Comparison of ENCODE assay signal across 10 mouse cellular contexts in the genomic region with DNA sequence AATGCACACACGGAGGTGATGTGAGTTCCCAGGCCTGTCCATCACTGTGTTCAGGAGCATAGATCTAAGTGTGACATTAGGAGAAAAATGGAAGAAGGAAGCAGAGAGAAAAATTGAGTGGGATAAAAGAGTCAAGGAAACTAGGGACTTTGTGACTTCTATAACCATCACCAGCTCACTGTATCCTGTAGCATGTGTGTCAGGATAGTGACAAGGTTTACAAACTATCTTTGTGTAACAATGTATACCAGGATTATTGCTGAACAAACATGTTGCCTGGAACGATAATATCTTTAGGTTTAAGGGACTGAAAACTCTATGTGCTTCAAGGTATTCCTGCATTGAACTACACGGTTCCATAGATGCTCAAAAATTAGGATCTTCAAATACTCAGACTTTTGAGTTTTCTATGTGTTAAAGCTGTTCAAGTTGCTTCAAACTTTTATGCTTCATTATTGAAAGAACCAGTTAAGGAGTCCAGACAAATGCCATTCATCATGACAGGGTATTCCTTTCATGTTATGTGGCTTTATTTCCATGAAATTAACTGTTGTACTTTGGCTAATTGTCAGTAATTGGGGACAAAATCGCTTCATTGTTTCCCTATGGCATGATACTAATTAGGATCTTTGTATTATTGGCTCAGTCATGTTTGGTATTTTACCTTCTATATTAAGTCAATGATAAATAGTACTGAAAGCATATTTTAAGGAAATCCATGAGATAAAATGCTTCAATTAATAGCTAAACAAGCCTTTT.
A peak's percentile ranks its signal among the peaks of the same experiment; 100 is the strongest.
DNase-seq lines count a peak whose midpoint lies in the region; ATAC-seq and TF ChIP-seq lines count a peak whose summit lies in the region.
"Had no signal": no experiment of that assay in that cellular context is flagged by ENCODE, and none has a peak within 500 bp of the region (broad histone marks: within the 10 kb centered on the region; RNA-seq: fewer than 3 reads in every experiment).

No protein-coding gene starts in this region.

- DNase-seq in intestine, embryonic 14.5 days (ENCODE audit: low spot score), result no peak
- DNase-seq in hindbrain, embryonic 11.5 days (ENCODE audit: low spot score), result no peak
- DNase-seq in lung, postnatal 25 days (ENCODE audit: low spot score), result no peak
- DNase-seq in natural killer cell, adult 2 months (ENCODE audit: low spot score in 2 of 2), result no peak
- no peak for DNase-seq in spleen, adult 12 weeks (ENCODE audit: low spot score)
- DNase-seq: left cerebral cortex, postnatal 4 days had no signal

- no peaks in the 10 kb centered on the region for H3K36me3 ChIP-seq in intestine, embryonic 14.5 days (ENCODE audit: control insufficient read depth, insufficient read depth, low read length)
- H3K36me3 ChIP-seq in intestine, postnatal 0 days (ENCODE audit: control insufficient read depth, insufficient read depth), result no peaks in the 10 kb centered on the region
- H3K36me3 ChIP-seq in embryonic facial prominence, embryonic 12.5 days, result no peaks in the 10 kb centered on the region
- H3K36me3 ChIP-seq in hindbrain, embryonic 11.5 days (ENCODE audit: control insufficient read depth, insufficient read depth, low read length), result no peaks in the 10 kb centered on the region
- 0 out of 2 replicates have a peak, but pooled peaks cover 4% of the 10 kb centered on the region for H3K36me3 ChIP-seq in neural tube, embryonic 12.5 days

- no peak overlapping the region for H3K4me3 ChIP-seq in intestine, embryonic 14.5 days (ENCODE audit: low read depth, low read length)
- H3K4me3 ChIP-seq in intestine, postnatal 0 days (ENCODE audit: low read depth, low read length), result no peak overlapping the region
- H3K4me3 ChIP-seq in embryonic facial prominence, embryonic 12.5 days, result no peak overlapping the region
- 0 out of 2 replicates have a peak overlapping the region, but pooled peaks have one; percentile 10 for H3K4me3 ChIP-seq in hindbrain, embryonic 11.5 days (ENCODE audit: low read depth, low read length)
- H3K4me3 ChIP-seq in neural tube, embryonic 12.5 days, result no peak overlapping the region
- H3K4me3 ChIP-seq: megakaryocyte, embryonic 14.5 days had no signal

- TF ChIP-seq CTCF in intestine, postnatal 0 days (IDR thresholded peaks at IDR 0.05; ENCODE audit: low read depth), result no peak

- peaks cover 9% of the 10 kb centered on the region for H3K4me1 ChIP-seq in intestine, embryonic 14.5 days (replicated peaks; ENCODE audit: control insufficient read depth, insufficient read depth, low read length)
- H3K4me1 ChIP-seq in intestine, postnatal 0 days (replicated peaks; ENCODE audit: control insufficient read depth, insufficient read depth, low read length), result no peaks in the 10 kb centered on the region
- peaks cover 50% of the 10 kb centered on the region for H3K4me1 ChIP-seq in embryonic facial prominence, embryonic 12.5 days
- H3K4me1 ChIP-seq in hindbrain, embryonic 11.5 days (replicated peaks; ENCODE audit: control insufficient read depth, insufficient read depth, low read length), result peaks cover 10% of the 10 kb centered on the region; the same call in 1 of the 2 replicates
- peaks cover 59% of the 10 kb centered on the region for H3K4me1 ChIP-seq in neural tube, embryonic 12.5 days
- H3K4me1 ChIP-seq: megakaryocyte, embryonic 14.5 days had no signal

- no peaks in the 10 kb centered on the region for H3K9me3 ChIP-seq in intestine, embryonic 14.5 days (ENCODE audit: control insufficient read depth, low read length)
- H3K9me3 ChIP-seq in intestine, postnatal 0 days (ENCODE audit: control insufficient read depth), result no peaks in the 10 kb centered on the region
- no peaks in the 10 kb centered on the region for H3K9me3 ChIP-seq in embryonic facial prominence, embryonic 12.5 days
- H3K9me3 ChIP-seq in hindbrain, embryonic 11.5 days (ENCODE audit: control insufficient read depth, low read length), result no peaks in the 10 kb centered on the region
- H3K9me3 ChIP-seq in neural tube, embryonic 12.5 days, result no peaks in the 10 kb centered on the region
- H3K9me3 ChIP-seq: megakaryocyte, embryonic 14.5 days had no signal

- H3K27me3 ChIP-seq in intestine, embryonic 14.5 days (replicated peaks; ENCODE audit: control insufficient read depth, insufficient read depth, low read length), result no peaks in the 10 kb centered on the region
- no peaks in the 10 kb centered on the region for H3K27me3 ChIP-seq in intestine, postnatal 0 days (replicated peaks; ENCODE audit: control insufficient read depth, insufficient read depth, low read length)
- no peaks in the 10 kb centered on the region for H3K27me3 ChIP-seq in embryonic facial prominence, embryonic 12.5 days
- H3K27me3 ChIP-seq in hindbrain, embryonic 11.5 days (ENCODE audit: control insufficient read depth, insufficient read depth, low read length), result no peaks in the 10 kb centered on the region
- H3K27me3 ChIP-seq in neural tube, embryonic 12.5 days (replicated peaks), result no peaks in the 10 kb centered on the region
- H3K27me3 ChIP-seq: megakaryocyte, embryonic 14.5 days had no signal

- WGBS in intestine, embryonic 14.5 days, result 59% methylated on average over 4 of the region's 4 CpGs
- WGBS in intestine, postnatal 0 days, result 68% methylated on average over 4 of the region's 4 CpGs
- 41% methylated on average over 4 of the region's 4 CpGs for WGBS in embryonic facial prominence, embryonic 12.5 days
- 35% methylated on average over 4 of the region's 4 CpGs for WGBS in hindbrain, embryonic 11.5 days
- 24% methylated on average over 4 of the region's 4 CpGs for WGBS in neural tube, embryonic 12.5 days

- H3K27ac ChIP-seq in intestine, embryonic 14.5 days (ENCODE audit: low read depth), result peak overlapping the region; percentile 62
- no peak overlapping the region for H3K27ac ChIP-seq in intestine, postnatal 0 days (ENCODE audit: low read depth, low read length)
- H3K27ac ChIP-seq in embryonic facial prominence, embryonic 12.5 days, result peak overlapping the region; percentile 74
- peak overlapping the region; percentile 96 for H3K27ac ChIP-seq in hindbrain, embryonic 11.5 days (ENCODE audit: low read depth, low read length)
- H3K27ac ChIP-seq in neural tube, embryonic 12.5 days, result peak overlapping the region; percentile 91

- no peak for ATAC-seq in intestine, embryonic 14.5 days (replicated peaks; ENCODE audit: low FRiP score, low TSS enrichment, low read depth)
- ATAC-seq in intestine, postnatal 0 days, result no peak
- ATAC-seq in embryonic facial prominence, embryonic 12.5 days (ENCODE audit: insufficient number of reproducible peaks, insufficient read depth, low FRiP score, low TSS enrichment), result no peak
- no peak for ATAC-seq in hindbrain, embryonic 11.5 days (ENCODE audit: low FRiP score)
- ATAC-seq in neural tube, embryonic 12.5 days (ENCODE audit: low FRiP score, low read depth), result peak; percentile 14; the same call in 1 of the 2 replicates

- H3K9ac ChIP-seq in intestine, embryonic 14.5 days (ENCODE audit: low read length), result no peak overlapping the region
- H3K9ac ChIP-seq in intestine, postnatal 0 days (ENCODE audit: low read depth, low read length), result no peak overlapping the region
- no peak overlapping the region for H3K9ac ChIP-seq in embryonic facial prominence, embryonic 12.5 days
- peak overlapping the region; percentile 65 for H3K9ac ChIP-seq in hindbrain, embryonic 11.5 days (ENCODE audit: low read depth, low read length)
- H3K9ac ChIP-seq in neural tube, embryonic 12.5 days, result peak overlapping the region; percentile 56; the same call in 1 of the 2 replicates

- H3K4me2 ChIP-seq in intestine, embryonic 14.5 days (ENCODE audit: low read length), result peak overlapping the region; percentile 48
- no peak overlapping the region for H3K4me2 ChIP-seq in intestine, postnatal 0 days (replicated peaks; ENCODE audit: low read depth)
- H3K4me2 ChIP-seq in embryonic facial prominence, embryonic 12.5 days (replicated peaks), result peak overlapping the region; percentile 49
- H3K4me2 ChIP-seq in hindbrain, embryonic 11.5 days (replicated peaks; ENCODE audit: low read depth, low read length), result peak overlapping the region; percentile 50
- peak overlapping the region; percentile 66 for H3K4me2 ChIP-seq in neural tube, embryonic 12.5 days (replicated peaks)

Comparison
In these comparisons a context has a peak if more than half of its experiments do, and no peak if none do; other contexts are left out.
1. H3K9ac ChIP-seq: peak in hindbrain, embryonic 11.5 days (single experiment) and neural tube, embryonic 12.5 days (single experiment); none in intestine, embryonic 14.5 days (single experiment), intestine, postnatal 0 days (single experiment) and embryonic facial prominence, embryonic 12.5 days (single experiment).